Mouse (Mus musculus) forebrain, embryonic 16.5 days (tissue): ENCODE data around the gene Soga3. TPM values are rescaled to one million over a fixed set of nuclear protein-coding genes. Genes with fewer than 3 reads are reported as not detected.

Source experiments
- ATAC-seq: fragments of 200-750 bp; cut with Nextera tagmentation; 2 replicates; pipeline ENCODE4 v1.8.0; 2017; ENCODE audit warnings: mild to moderate bottlenecking, moderate library complexity
- H3K27ac ChIP-seq: fragments of 300-500 bp; sonication (generic); 2 replicates; pipeline ENCODE4 v1.5.1; 2014; ENCODE audit warnings: low read length, control low read depth
- H3K27me3 ChIP-seq: fragments of 300-500 bp; sonication (generic); replicated peaks from 2 replicates; pipeline ENCODE4 v1.6.1; 2014; ENCODE audit warnings: low read length; ENCODE audit not compliant: control insufficient read depth, insufficient read depth
- H3K36me3 ChIP-seq: fragments of 300-500 bp; sonication (generic); 2 replicates; pipeline ENCODE4 v1.6.1; 2014; ENCODE audit not compliant: control insufficient read depth, insufficient read depth
- H3K4me1 ChIP-seq: fragments of 300-500 bp; sonication (generic); replicated peaks from 2 replicates; pipeline ENCODE4 v1.6.1; 2014; ENCODE audit warnings: low read length; ENCODE audit not compliant: control insufficient read depth, insufficient read depth
- H3K4me2 ChIP-seq: fragments of 300-500 bp; sonication (generic); 2 replicates; pipeline ENCODE4 v1.6.1; 2014; ENCODE audit warnings: mild to moderate bottlenecking, low read length, control low read depth
- H3K4me3 ChIP-seq: fragments of 300-500 bp; sonication (generic); replicated peaks from 2 replicates; pipeline ENCODE4 v1.5.1; 2014; ENCODE audit warnings: mild to moderate bottlenecking, low read length, control low read depth
- H3K9ac ChIP-seq: fragments of 300-500 bp; sonication (generic); replicated peaks from 2 replicates; pipeline ENCODE4 v1.6.1; 2014; ENCODE audit warnings: low read depth, low read length, control low read depth
- H3K9me3 ChIP-seq: fragments of 300-500 bp; sonication (generic); 2 replicates; pipeline ENCODE4 v1.6.1; 2016; ENCODE audit warnings: low read length; ENCODE audit not compliant: control insufficient read depth
- WGBS: fragments of 180-500 bp; shearing (Covaris S2); extraction: QIAGEN DNeasy Blood & Tissue Kit; methylation state at CpG from one replicate; pipeline ENCODE4 v1.1.7; 2014; 5-methylcytosine and 5-hydroxymethylcytosine counted together
- polyA plus RNA-seq: library from polyadenylated mRNA; unstranded; fragments of >200 nt; fragmentation: Nextera tagmentation; extraction: Ambion mirVana; gene quantifications from 2 replicates; pipeline ENCODE4 v1.2.1, GENCODE M21; 2015

Gene Soga3
- polyA plus RNA-seq, 1 experiment from 2014 or later = 101 TPM

- no peaks in the 10 kb centered on the region for H3K4me1 ChIP-seq
Observed at GRCm38 (mm10) chr10:29198642-29199041, 55.0 kb downstream of the Soga3 start, which contains the start of gene Gm49353. Gm49353 (plus strand) TSS chr10:29198954.

GRCm38 (mm10) chr10:29199835-29200234 is 56.2 kb downstream of the Soga3 start:
- H3K4me2 ChIP-seq = no peak overlapping the region
- no peaks in the 10 kb centered on the region for H3K4me1 ChIP-seq
- H3K9me3 ChIP-seq = no peaks in the 10 kb centered on the region
- no peak overlapping the region for H3K4me3 ChIP-seq
- no peak for ATAC-seq
- no peak overlapping the region for H3K27ac ChIP-seq
- WGBS = 76% methylated on average over 3 of the region's 3 CpGs
- peaks cover 53% of the 10 kb centered on the region for H3K36me3 ChIP-seq
- H3K27me3 ChIP-seq = no peaks in the 10 kb centered on the region
- H3K9ac ChIP-seq = no peak overlapping the region

More at GRCm38 (mm10) chr10:29198642-29199041, 55.0 kb downstream of the Soga3 start, which contains the start of gene Gm49353:
- no peak for ATAC-seq
- Histone ChIP-seq H3K27me3 (no peaks in the 10 kb centered on the region), H3K4me2 (no peak within 1 kb of the TSS), H3K36me3 (peaks cover 54% of the 10 kb centered on the region), H3K9me3 (no peaks in the 10 kb centered on the region), H3K9ac (no peak within 1 kb of the TSS), H3K27ac (no peak within 1 kb of the TSS), H3K4me3 (no peak within 1 kb of the TSS)
- 91% methylated on average over 7 of the region's 7 CpGs for WGBS

GRCm38 (mm10) chr10:29200609-29201008 is 57.0 kb downstream of the Soga3 start:
- no peak overlapping the region for H3K27ac ChIP-seq
- H3K4me3 ChIP-seq = no peak overlapping the region
- peaks cover 49% of the 10 kb centered on the region for H3K36me3 ChIP-seq
- no peaks in the 10 kb centered on the region for H3K9me3 ChIP-seq
- H3K27me3 ChIP-seq = no peaks in the 10 kb centered on the region
- H3K4me2 ChIP-seq = no peak overlapping the region
- WGBS = 97% methylated on average over 1 of the region's 1 CpGs
- no peaks in the 10 kb centered on the region for H3K4me1 ChIP-seq
- H3K9ac ChIP-seq = no peak overlapping the region
- 0 out of 2 replicates have a peak, but pooled peaks have one; percentile 37 for ATAC-seq

- peaks cover 6% of the 10 kb centered on the region for H3K36me3 ChIP-seq
- H3K27ac ChIP-seq = no peak overlapping the region
- peaks cover 2% of the 10 kb centered on the region for H3K4me1 ChIP-seq
- ATAC-seq = peak; percentile 31; the same call in 1 of the 2 replicates
- H3K9ac ChIP-seq = no peak overlapping the region
- no peak overlapping the region for H3K4me2 ChIP-seq
- H3K4me3 ChIP-seq = no peak overlapping the region
- no peaks in the 10 kb centered on the region for H3K27me3 ChIP-seq
- no peaks in the 10 kb centered on the region for H3K9me3 ChIP-seq
Observed at GRCm38 (mm10) chr10:29206730-29207129, 63.1 kb downstream of the Soga3 start.

- H3K4me2 ChIP-seq = no peak overlapping the region
- 55% methylated on average over 3 of the region's 3 CpGs for WGBS
- H3K4me1 ChIP-seq = peaks cover 4% of the 10 kb centered on the region
- H3K9me3 ChIP-seq = no peaks in the 10 kb centered on the region
- H3K36me3 ChIP-seq = no peaks in the 10 kb centered on the region; the same call in 1 of the 2 replicates
- no peak overlapping the region for H3K27ac ChIP-seq
- H3K9ac ChIP-seq = no peak overlapping the region
- H3K4me3 ChIP-seq = no peak overlapping the region
- no peaks in the 10 kb centered on the region for H3K27me3 ChIP-seq
- ATAC-seq = no peak
Observed at GRCm38 (mm10) chr10:29208735-29209134, 65.1 kb downstream of the Soga3 start.

GRCm38 (mm10) chr10:29211453-29211852 is 67.8 kb downstream of the Soga3 start, which contains the start of gene 9330159F19Rik:
9330159F19Rik (plus strand) TSS chr10:29211606.
- 2% methylated on average over 4 of the region's 4 CpGs for WGBS
- Histone ChIP-seq H3K27ac (no peak within 1 kb of the TSS; the same call in 1 of the 2 replicates), H3K27me3 (no peaks in the 10 kb centered on the region), H3K9me3 (no peaks in the 10 kb centered on the region), H3K4me3 (no peak within 1 kb of the TSS), H3K4me2 (no peak within 1 kb of the TSS), H3K4me1 (peaks cover 10% of the 10 kb centered on the region), H3K9ac (no peak within 1 kb of the TSS), H3K36me3 (no peaks in the 10 kb centered on the region; the same call in 1 of the 2 replicates)
- ATAC-seq = peak; percentile 86

GRCm38 (mm10) chr10:29213534-29214100 is 70.0 kb downstream of the Soga3 start:
- no peaks in the 10 kb centered on the region for H3K9me3 ChIP-seq
- H3K4me1 ChIP-seq = peaks cover 20% of the 10 kb centered on the region
- no peak overlapping the region for H3K27ac ChIP-seq
- H3K27me3 ChIP-seq = no peaks in the 10 kb centered on the region
- H3K36me3 ChIP-seq = no peaks in the 10 kb centered on the region
- H3K4me3 ChIP-seq = no peak overlapping the region
- H3K9ac ChIP-seq = no peak overlapping the region
- WGBS = 7% methylated on average over 3 of the region's 3 CpGs
- ATAC-seq = no peak
- no peak overlapping the region for H3K4me2 ChIP-seq

GRCm38 (mm10) chr10:29216957-29217356 is 73.3 kb downstream of the Soga3 start:
- Histone ChIP-seq H3K9ac (no peak overlapping the region), H3K4me2 (no peak overlapping the region), H3K9me3 (no peaks in the 10 kb centered on the region), H3K36me3 (peaks cover 7% of the 10 kb centered on the region), H3K4me3 (no peak overlapping the region), H3K27ac (no peak overlapping the region), H3K27me3 (no peaks in the 10 kb centered on the region), H3K4me1 (peaks cover 16% of the 10 kb centered on the region)
- 94% methylated on average over 1 of the region's 1 CpGs for WGBS
- 0 out of 2 replicates have a peak, but pooled peaks have one; percentile 26 for ATAC-seq

GRCm38 (mm10) chr10:29217451-29217850 is 73.8 kb downstream of the Soga3 start:
- Histone ChIP-seq H3K4me3 (no peak overlapping the region), H3K27ac (no peak overlapping the region), H3K9ac (no peak overlapping the region), H3K36me3 (peaks cover 12% of the 10 kb centered on the region), H3K4me2 (no peak overlapping the region), H3K27me3 (no peaks in the 10 kb centered on the region), H3K4me1 (peaks cover 16% of the 10 kb centered on the region), H3K9me3 (no peaks in the 10 kb centered on the region)
- peak; percentile 80 for ATAC-seq
- 56% methylated on average over 2 of the region's 2 CpGs for WGBS
